Mouse (Mus musculus) intestine, embryonic 15.5 days (tissue): ENCODE results near the gene Cfap221. TPM values are rescaled to one million over a fixed set of nuclear protein-coding genes. Genes with fewer than 3 reads are reported as not detected.

Experiments
- ATAC-seq: fragments of 200-750 bp; cut with Nextera tagmentation; 2 replicates; pipeline ENCODE4 v1.8.0; 2017; ENCODE audit warnings: moderate TSS enrichment, moderate library complexity
- H3K27ac ChIP-seq: fragments of 300-500 bp; sonication (generic); 2 replicates; pipeline ENCODE4 v1.5.1; 2015; ENCODE audit warnings: mild to moderate bottlenecking, inconsistent platforms
- H3K27me3 ChIP-seq: fragments of 300-500 bp; sonication (generic); replicated peaks from 2 replicates; pipeline ENCODE4 v1.6.1; 2015; ENCODE audit warnings: inconsistent platforms
- H3K36me3 ChIP-seq: fragments of 300-500 bp; sonication (generic); 2 replicates; pipeline ENCODE4 v1.6.1; 2015; ENCODE audit warnings: inconsistent platforms
- H3K4me1 ChIP-seq: fragments of 300-500 bp; sonication (generic); replicated peaks from 2 replicates; pipeline ENCODE4 v1.6.1; 2015; ENCODE audit warnings: inconsistent platforms
- H3K4me2 ChIP-seq: fragments of 300-500 bp; sonication (generic); replicated peaks from 2 replicates; pipeline ENCODE4 v1.6.1; 2015; ENCODE audit warnings: mild to moderate bottlenecking, inconsistent platforms
- H3K4me3 ChIP-seq: fragments of 300-500 bp; sonication (generic); replicated peaks from 2 replicates; pipeline ENCODE4 v1.5.1; 2015; ENCODE audit warnings: inconsistent platforms
- H3K9ac ChIP-seq: fragments of 300-500 bp; sonication (generic); 2 replicates; pipeline ENCODE4 v1.6.1; 2015; ENCODE audit warnings: inconsistent platforms
- H3K9me3 ChIP-seq: fragments of 300-500 bp; sonication (generic); 2 replicates; pipeline ENCODE4 v1.6.1; 2016; ENCODE audit warnings: inconsistent platforms
- WGBS: fragments of 180-500 bp; shearing (Covaris S2); methylation state at CpG from one replicate; pipeline ENCODE4 v1.1.7; 2015; 5-methylcytosine and 5-hydroxymethylcytosine counted together
- polyA plus RNA-seq: library from polyadenylated mRNA; unstranded; fragments of >200 nt; fragmentation: Nextera tagmentation; extraction: Ambion mirVana; gene quantifications from 2 replicates; pipeline ENCODE4 v1.2.1, GENCODE M21; 2015

The Cfap221 gene
- not detected in 2 replicates for polyA plus RNA-seq

- ATAC-seq, result peak; percentile 97
- H3K27ac ChIP-seq, result no peak within 1 kb of the TSS
- 0 out of 2 replicates have a peak within 1 kb of the TSS, but pooled peaks have one; percentile 20 for H3K9ac ChIP-seq
- no peaks in the 10 kb centered on the region for H3K4me1 ChIP-seq
- 4% methylated on average over 30 of the region's 30 CpGs for WGBS
- H3K4me2 ChIP-seq, result peak within 1 kb of the TSS; percentile 80
- H3K4me3 ChIP-seq, result peak within 1 kb of the TSS; percentile 47
- H3K27me3 ChIP-seq, result no peaks in the 10 kb centered on the region
- no peaks in the 10 kb centered on the region for H3K9me3 ChIP-seq
- H3K36me3 ChIP-seq, result no peaks in the 10 kb centered on the region
Observed at GRCm38 (mm10) chr1:119996798-119997581, at the start of gene Cfap221. Gene Cfap221, minus strand, starts transcription at chr1:119997234.

- WGBS, result 78% methylated on average over 16 of the region's 16 CpGs
- Histone ChIP-seq H3K4me3 (no peak overlapping the region), H3K9ac (no peak overlapping the region), H3K4me1 (no peaks in the 10 kb centered on the region), H3K9me3 (no peaks in the 10 kb centered on the region), H3K27ac (no peak overlapping the region), H3K4me2 (no peak overlapping the region), H3K36me3 (no peaks in the 10 kb centered on the region), H3K27me3 (no peaks in the 10 kb centered on the region)
- ATAC-seq, result no peak
Observed at GRCm38 (mm10) chr1:120044584-120044983, 47.5 kb upstream of the Cfap221 start.

- Histone ChIP-seq H3K27me3 (no peaks in the 10 kb centered on the region), H3K9ac (no peak overlapping the region), H3K36me3 (no peaks in the 10 kb centered on the region), H3K27ac (no peak overlapping the region), H3K9me3 (no peaks in the 10 kb centered on the region), H3K4me1 (no peaks in the 10 kb centered on the region), H3K4me2 (no peak overlapping the region), H3K4me3 (no peak overlapping the region)
- ATAC-seq, result no peak
- 77% methylated on average over 8 of the region's 8 CpGs for WGBS
Observed at GRCm38 (mm10) chr1:120042421-120042820, 45.4 kb upstream of the Cfap221 start.

GRCm38 (mm10) chr1:120038594-120038993 is 41.6 kb upstream of the Cfap221 start:
- ATAC-seq, result no peak
- Histone ChIP-seq H3K36me3 (no peaks in the 10 kb centered on the region), H3K27me3 (no peaks in the 10 kb centered on the region), H3K4me3 (no peak overlapping the region), H3K9me3 (no peaks in the 10 kb centered on the region), H3K27ac (no peak overlapping the region), H3K9ac (no peak overlapping the region), H3K4me2 (no peak overlapping the region), H3K4me1 (no peaks in the 10 kb centered on the region)
- WGBS, result 78% methylated on average over 9 of the region's 9 CpGs

GRCm38 (mm10) chr1:120037021-120037683 is 40.1 kb upstream of the Cfap221 start:
- Histone ChIP-seq H3K27ac (no peak overlapping the region), H3K36me3 (no peaks in the 10 kb centered on the region), H3K9me3 (no peaks in the 10 kb centered on the region), H3K4me2 (no peak overlapping the region), H3K27me3 (no peaks in the 10 kb centered on the region), H3K9ac (no peak overlapping the region), H3K4me1 (no peaks in the 10 kb centered on the region), H3K4me3 (no peak overlapping the region)
- ATAC-seq, result no peak; the same call in 1 of the 2 replicates
- WGBS, result 57% methylated on average over 9 of the region's 9 CpGs

- ATAC-seq, result no peak
- Histone ChIP-seq H3K9ac (no peak overlapping the region), H3K36me3 (no peaks in the 10 kb centered on the region), H3K27ac (no peak overlapping the region), H3K4me1 (no peaks in the 10 kb centered on the region), H3K27me3 (no peaks in the 10 kb centered on the region), H3K4me3 (no peak overlapping the region), H3K9me3 (no peaks in the 10 kb centered on the region), H3K4me2 (no peak overlapping the region)
- WGBS, result 73% methylated on average over 7 of the region's 7 CpGs
Observed at GRCm38 (mm10) chr1:120035456-120036034, 38.5 kb upstream of the Cfap221 start.

GRCm38 (mm10) chr1:120034793-120035192 is 37.8 kb upstream of the Cfap221 start:
- no peak overlapping the region for H3K9ac ChIP-seq
- no peak overlapping the region for H3K27ac ChIP-seq
- no peak overlapping the region for H3K4me3 ChIP-seq
- no peaks in the 10 kb centered on the region for H3K27me3 ChIP-seq
- no peak for ATAC-seq
- H3K36me3 ChIP-seq, result no peaks in the 10 kb centered on the region
- H3K4me1 ChIP-seq, result no peaks in the 10 kb centered on the region
- WGBS, result 73% methylated on average over 1 of the region's 1 CpGs
- H3K4me2 ChIP-seq, result no peak overlapping the region
- H3K9me3 ChIP-seq, result no peaks in the 10 kb centered on the region

GRCm38 (mm10) chr1:120033469-120033854 is 36.4 kb upstream of the Cfap221 start:
- H3K27ac ChIP-seq, result no peak overlapping the region
- H3K4me1 ChIP-seq, result no peaks in the 10 kb centered on the region
- 77% methylated on average over 2 of the region's 2 CpGs for WGBS
- no peaks in the 10 kb centered on the region for H3K9me3 ChIP-seq
- H3K9ac ChIP-seq, result no peak overlapping the region
- no peaks in the 10 kb centered on the region for H3K27me3 ChIP-seq
- no peak overlapping the region for H3K4me2 ChIP-seq
- no peak for ATAC-seq
- H3K4me3 ChIP-seq, result no peak overlapping the region
- no peaks in the 10 kb centered on the region for H3K36me3 ChIP-seq

GRCm38 (mm10) chr1:120032804-120033468 is 35.9 kb upstream of the Cfap221 start:
- H3K27me3 ChIP-seq, result no peaks in the 10 kb centered on the region
- no peak overlapping the region for H3K27ac ChIP-seq
- no peaks in the 10 kb centered on the region for H3K4me1 ChIP-seq
- 41% methylated on average over 10 of the region's 10 CpGs for WGBS
- H3K4me2 ChIP-seq, result no peak overlapping the region
- H3K9ac ChIP-seq, result no peak overlapping the region
- ATAC-seq, result peak; percentile 89
- H3K36me3 ChIP-seq, result no peaks in the 10 kb centered on the region
- H3K9me3 ChIP-seq, result no peaks in the 10 kb centered on the region
- no peak overlapping the region for H3K4me3 ChIP-seq

- H3K27ac ChIP-seq, result no peak overlapping the region
- H3K27me3 ChIP-seq, result no peaks in the 10 kb centered on the region
- H3K9ac ChIP-seq, result no peak overlapping the region
- no peak overlapping the region for H3K4me3 ChIP-seq
- H3K9me3 ChIP-seq, result no peaks in the 10 kb centered on the region
- no peaks in the 10 kb centered on the region for H3K36me3 ChIP-seq
- ATAC-seq, result no peak
- 84% methylated on average over 3 of the region's 3 CpGs for WGBS
- no peaks in the 10 kb centered on the region for H3K4me1 ChIP-seq
- H3K4me2 ChIP-seq, result no peak overlapping the region
Observed at GRCm38 (mm10) chr1:120030474-120030873, 33.4 kb upstream of the Cfap221 start.

GRCm38 (mm10) chr1:120027693-120028092 is 30.7 kb upstream of the Cfap221 start:
- 77% methylated on average over 4 of the region's 4 CpGs for WGBS
- Histone ChIP-seq H3K4me3 (no peak overlapping the region), H3K27ac (no peak overlapping the region), H3K4me2 (no peak overlapping the region), H3K36me3 (no peaks in the 10 kb centered on the region), H3K27me3 (no peaks in the 10 kb centered on the region), H3K9me3 (no peaks in the 10 kb centered on the region), H3K9ac (no peak overlapping the region), H3K4me1 (peaks cover 8% of the 10 kb centered on the region)
- ATAC-seq, result no peak

- 4% methylated on average over 2 of the region's 2 CpGs for WGBS
- H3K36me3 ChIP-seq, result no peaks in the 10 kb centered on the region
- H3K27me3 ChIP-seq, result no peaks in the 10 kb centered on the region
- no peak overlapping the region for H3K27ac ChIP-seq
- ATAC-seq, result peak; percentile 70
- no peaks in the 10 kb centered on the region for H3K9me3 ChIP-seq
- H3K4me3 ChIP-seq, result no peak overlapping the region
- H3K9ac ChIP-seq, result no peak overlapping the region
- peaks cover 8% of the 10 kb centered on the region for H3K4me1 ChIP-seq
- no peak overlapping the region for H3K4me2 ChIP-seq
Observed at GRCm38 (mm10) chr1:120025050-120025439, 28.0 kb upstream of the Cfap221 start.
